ENCODE assay signal across 7 mouse cellular contexts in genomic region chr5:131538311-131538915, GRCm38 (mm10).
DNase-seq lines count a peak whose midpoint lies in the region; ATAC-seq lines count a peak whose summit lies in the region.

No protein-coding gene starts in this region.

- WGBS in embryonic facial prominence, embryonic 10.5 days = under 1% methylated on average over 67 of the region's 68 CpGs
- under 1% methylated on average over 66 of the region's 68 CpGs for WGBS in limb, embryonic 12.5 days
- 0% methylated on average over 64 of the region's 68 CpGs for WGBS in midbrain, embryonic 13.5 days
- under 1% methylated on average over 65 of the region's 68 CpGs for WGBS in stomach, embryonic 16.5 days

- peak overlapping the region; percentile 77 for H3K4me2 ChIP-seq in limb, embryonic 12.5 days
- peak overlapping the region; percentile 82 for H3K4me2 ChIP-seq in midbrain, embryonic 13.5 days (replicated peaks)
- peak overlapping the region; percentile 82 for H3K4me2 ChIP-seq in stomach, embryonic 16.5 days (ENCODE audit: low read depth, low read length)

- peak; percentile 74 for DNase-seq in brain, adult 2 months (ENCODE audit: low read depth, low spot score)
- peak; percentile 90 for DNase-seq in embryonic facial prominence, embryonic 10.5 days (ENCODE audit: low spot score)
- peak; percentile 98 for DNase-seq in heart, adult 11 months
- peak; percentile 31 for DNase-seq in kidney, adult 11 months

- H3K4me1 ChIP-seq in embryonic facial prominence, embryonic 10.5 days = peaks cover 34% of the 10 kb centered on the region
- peaks cover 19% of the 10 kb centered on the region for H3K4me1 ChIP-seq in limb, embryonic 12.5 days (replicated peaks)
- peaks cover 31% of the 10 kb centered on the region for H3K4me1 ChIP-seq in midbrain, embryonic 13.5 days (replicated peaks)
- peaks cover 9% of the 10 kb centered on the region for H3K4me1 ChIP-seq in stomach, embryonic 16.5 days (ENCODE audit: control insufficient read depth, insufficient read depth, low read length)

- peaks cover 4% of the 10 kb centered on the region for H3K36me3 ChIP-seq in embryonic facial prominence, embryonic 10.5 days (replicated peaks)
- H3K36me3 ChIP-seq in limb, embryonic 12.5 days = peaks cover under 1% of the 10 kb centered on the region; the same call in 1 of the 2 replicates
- no peaks in the 10 kb centered on the region for H3K36me3 ChIP-seq in midbrain, embryonic 13.5 days
- H3K36me3 ChIP-seq in stomach, embryonic 16.5 days (ENCODE audit: control insufficient read depth, insufficient read depth, low read length) = no peaks in the 10 kb centered on the region

- peak overlapping the region; percentile 99 for H3K27ac ChIP-seq in embryonic facial prominence, embryonic 10.5 days (replicated peaks)
- peak overlapping the region; percentile 98 for H3K27ac ChIP-seq in limb, embryonic 12.5 days
- peak overlapping the region; percentile 98 for H3K27ac ChIP-seq in midbrain, embryonic 13.5 days
- H3K27ac ChIP-seq in stomach, embryonic 16.5 days (ENCODE audit: low read length) = peak overlapping the region; percentile 93

- peaks cover 23% of the 10 kb centered on the region for H3K27me3 ChIP-seq in embryonic facial prominence, embryonic 10.5 days (replicated peaks; ENCODE audit: low read depth, poor library complexity, severe bottlenecking)
- H3K27me3 ChIP-seq in limb, embryonic 12.5 days = peaks cover 3% of the 10 kb centered on the region; the same call in 1 of the 2 replicates
- peaks cover 11% of the 10 kb centered on the region for H3K27me3 ChIP-seq in midbrain, embryonic 13.5 days
- H3K27me3 ChIP-seq in stomach, embryonic 16.5 days (ENCODE audit: control insufficient read depth, insufficient read depth, low read length) = no peaks in the 10 kb centered on the region

- peak; percentile 72 for ATAC-seq in limb, embryonic 12.5 days (ENCODE audit: insufficient number of reproducible peaks, insufficient read depth, low FRiP score, low TSS enrichment, low read depth)
- peak; percentile 88 for ATAC-seq in midbrain, embryonic 13.5 days
- ATAC-seq in stomach, embryonic 16.5 days (ENCODE audit: insufficient read depth, low FRiP score) = peak; percentile 87

- no peaks in the 10 kb centered on the region for H3K9me3 ChIP-seq in embryonic facial prominence, embryonic 10.5 days
- H3K9me3 ChIP-seq in limb, embryonic 12.5 days = no peaks in the 10 kb centered on the region
- no peaks in the 10 kb centered on the region for H3K9me3 ChIP-seq in midbrain, embryonic 13.5 days
- H3K9me3 ChIP-seq in stomach, embryonic 16.5 days (replicated peaks; ENCODE audit: control insufficient read depth, low read length) = no peaks in the 10 kb centered on the region

- H3K4me3 ChIP-seq in embryonic facial prominence, embryonic 10.5 days = peak overlapping the region; percentile 90
- peak overlapping the region; percentile 93 for H3K4me3 ChIP-seq in limb, embryonic 12.5 days (replicated peaks)
- H3K4me3 ChIP-seq in midbrain, embryonic 13.5 days (replicated peaks) = peak overlapping the region; percentile 96
- peak overlapping the region; percentile 80 for H3K4me3 ChIP-seq in stomach, embryonic 16.5 days (replicated peaks; ENCODE audit: low read length)

- peak overlapping the region; percentile 98 for H3K9ac ChIP-seq in limb, embryonic 12.5 days (replicated peaks)
- H3K9ac ChIP-seq in midbrain, embryonic 13.5 days (replicated peaks) = peak overlapping the region; percentile 99
- peak overlapping the region; percentile 92 for H3K9ac ChIP-seq in stomach, embryonic 16.5 days (ENCODE audit: low read length)

Comparison
In these comparisons a context has a peak if more than half of its experiments do, and no peak if none do; other contexts are left out.
1. Peak in every context shown above with its lines: DNase-seq, ATAC-seq, H3K4me3 ChIP-seq and H3K27ac ChIP-seq.
2. DNase-seq: peak in every context shown above with its lines; median percentile 98 in heart, adult 11 months; 90 in embryonic facial prominence, embryonic 10.5 days; 74 in brain, adult 2 months; 31 in kidney, adult 11 months.